Mouse (Mus musculus) G1E-ER4 (cell line): ENCODE data around the gene Gm11939. TPM values are rescaled to one million over a fixed set of nuclear protein-coding genes. Genes with fewer than 3 reads are reported as not detected.
"Not testable (repeated sequence)": the region's sequence is repeated elsewhere in the genome, so short reads cannot be mapped to it uniquely, and the experiment has no call there.

Experiments
- GATA1 ChIP-seq: IDR thresholded peaks from one replicate; pipeline ENCODE4 v1.8.0; 2012; ENCODE audit warnings: low read length, inconsistent platforms
- polyA plus RNA-seq: library from polyadenylated mRNA; stranded (reverse); fragments of >175 nt; gene quantifications from 2 replicates; pipeline ENCODE4 v1.2.3, GENCODE M21; 2012

Gene Gm11939
- not detected in 2 replicates for polyA plus RNA-seq

DNA sequence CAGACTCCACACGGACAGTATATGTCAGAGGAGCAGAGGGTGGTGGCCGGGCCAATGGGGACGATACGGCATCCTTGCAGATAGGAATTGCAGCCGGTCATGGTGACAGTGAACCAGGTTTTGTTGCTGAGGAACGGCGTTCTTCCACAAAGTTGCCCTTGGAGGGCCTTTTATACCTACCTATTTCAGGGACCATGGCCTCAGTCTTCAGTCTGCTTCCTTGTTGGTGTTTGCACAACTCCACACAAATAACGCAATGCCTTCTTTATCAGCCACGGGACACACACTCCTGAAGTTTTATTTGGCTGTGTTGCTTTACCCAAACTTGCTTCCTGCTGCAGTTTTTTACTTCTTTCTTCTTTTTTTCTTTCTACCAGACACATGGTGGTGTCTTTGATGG, at the start of gene Gm11939:
TSS of gene Gm11939 (minus strand) at position 101 of the 400 bp plus-strand sequence.
- TF ChIP-seq GATA1: no peak

DNA sequence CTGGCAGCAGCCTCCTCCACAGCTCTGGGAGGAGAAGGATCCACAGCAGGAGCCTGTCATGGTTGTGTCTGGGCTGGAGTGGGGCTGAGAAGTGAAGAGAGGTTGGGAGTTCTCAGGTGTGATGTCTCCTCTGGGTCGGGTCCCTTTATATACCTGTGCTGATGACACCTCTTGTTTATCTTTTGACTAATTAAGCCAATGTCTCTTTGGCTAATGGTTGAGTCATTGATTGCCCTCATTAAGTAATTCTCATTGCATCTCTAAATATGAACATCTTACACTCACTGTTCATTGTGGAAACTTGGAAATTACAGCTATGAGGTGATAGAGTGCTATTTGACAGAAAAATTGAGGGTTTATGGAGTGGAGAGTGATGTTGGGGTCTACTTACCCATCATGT, 43.9 kb upstream of the Gm11939 start, which contains the start of gene Gm11938:
TSS of gene Gm11938 (minus strand) at position 101 of the 400 bp plus-strand sequence.
- TF ChIP-seq GATA1: not testable (repeated sequence)

DNA sequence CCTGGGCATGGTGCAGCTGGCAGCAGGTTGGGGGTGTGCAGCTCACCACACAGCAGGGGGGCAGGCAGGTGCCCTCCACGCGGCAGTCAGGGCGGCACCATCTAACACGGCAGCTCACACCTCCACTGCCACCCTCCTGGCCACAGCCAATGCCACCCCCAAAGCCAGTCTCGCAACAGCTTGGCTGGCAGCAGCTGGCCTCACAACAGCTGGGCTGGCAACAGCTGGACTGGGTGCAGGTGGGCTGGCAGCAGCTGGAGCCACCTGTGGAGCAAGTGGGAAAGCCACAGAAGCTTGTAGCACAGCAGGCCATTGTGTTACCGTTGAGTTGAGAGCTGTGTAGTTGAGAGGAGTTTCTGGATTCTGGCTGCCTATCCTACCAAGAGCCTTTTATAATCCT, 38.5 kb upstream of the Gm11939 start, which contains the start of gene Krtap9-3:
TSS of gene Krtap9-3 (minus strand) at position 364 of the 400 bp plus-strand sequence.
- TF ChIP-seq GATA1: not testable (repeated sequence)

DNA sequence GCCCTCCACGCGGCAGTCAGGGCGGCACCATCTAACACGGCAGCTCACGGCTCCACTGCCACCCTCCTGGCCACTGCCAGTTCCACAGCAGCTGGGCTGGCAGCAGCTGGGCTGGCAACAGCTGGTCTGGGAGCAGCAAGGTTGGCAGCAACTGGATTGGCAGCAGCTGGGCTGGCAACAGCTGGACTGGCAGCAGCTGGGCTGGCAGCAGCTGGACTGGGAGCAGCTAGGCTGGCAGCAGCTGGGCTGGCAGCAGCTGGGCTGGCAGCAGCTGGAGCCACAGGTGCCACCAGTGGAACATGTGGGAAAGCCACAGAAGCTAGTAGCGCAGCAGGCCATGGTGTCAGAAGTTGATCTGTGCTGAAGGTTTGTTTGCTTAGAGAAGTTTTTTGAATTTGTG, 31.7 kb upstream of the Gm11939 start, which contains the start of gene Krtap1-3:
TSS of gene Krtap1-3 (minus strand) at position 359 of the 400 bp plus-strand sequence.
- TF ChIP-seq GATA1: no peak

DNA sequence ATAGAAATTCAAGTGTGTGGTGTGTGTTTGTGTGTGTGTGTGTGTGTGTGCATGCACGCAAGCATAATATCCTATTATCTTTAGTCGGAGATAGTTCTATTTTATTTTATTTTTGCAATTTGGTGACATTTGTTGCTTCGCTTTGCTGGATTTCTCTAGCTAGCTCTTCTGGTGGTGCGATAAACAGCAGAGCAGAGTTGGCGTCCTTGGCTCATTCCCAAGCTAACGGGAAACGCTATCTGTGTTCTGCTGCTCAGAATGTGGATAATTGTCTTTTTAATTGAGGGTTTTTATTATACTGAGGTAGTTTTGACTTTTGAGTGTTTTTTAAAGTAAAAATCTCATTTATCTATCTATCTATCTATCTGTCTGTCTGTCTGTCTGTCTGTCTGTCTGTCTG, 25.8 kb upstream of the Gm11939 start:
- no peak for TF ChIP-seq GATA1

DNA sequence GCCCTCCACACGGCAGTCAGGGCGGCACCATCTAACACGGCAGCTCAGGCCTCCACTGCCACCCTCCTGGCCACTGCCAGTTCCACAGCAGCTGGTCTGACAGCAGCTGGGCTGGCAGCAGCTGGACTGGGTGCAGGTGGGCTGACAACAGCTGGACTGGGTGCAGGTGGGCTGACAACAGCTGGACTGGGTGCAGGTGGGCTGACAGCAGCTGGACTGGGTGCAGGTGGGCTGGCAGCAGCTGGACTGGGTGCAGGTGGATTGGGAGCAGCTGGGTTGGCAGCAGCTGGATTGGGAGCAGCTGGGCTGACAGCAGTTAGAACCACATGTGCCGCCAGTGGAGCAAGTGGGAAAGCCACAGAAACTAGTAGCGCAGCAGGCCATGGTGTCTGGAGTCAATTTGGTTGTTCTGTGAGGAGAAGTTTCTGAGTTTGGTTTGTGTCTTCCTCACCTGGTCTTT, 24.0 kb upstream of the Gm11939 start, which contains the start of gene Krtap1-4:
TSS of gene Krtap1-4 (minus strand) at position 410 of the 460 bp plus-strand sequence.
- no peak for TF ChIP-seq GATA1

DNA sequence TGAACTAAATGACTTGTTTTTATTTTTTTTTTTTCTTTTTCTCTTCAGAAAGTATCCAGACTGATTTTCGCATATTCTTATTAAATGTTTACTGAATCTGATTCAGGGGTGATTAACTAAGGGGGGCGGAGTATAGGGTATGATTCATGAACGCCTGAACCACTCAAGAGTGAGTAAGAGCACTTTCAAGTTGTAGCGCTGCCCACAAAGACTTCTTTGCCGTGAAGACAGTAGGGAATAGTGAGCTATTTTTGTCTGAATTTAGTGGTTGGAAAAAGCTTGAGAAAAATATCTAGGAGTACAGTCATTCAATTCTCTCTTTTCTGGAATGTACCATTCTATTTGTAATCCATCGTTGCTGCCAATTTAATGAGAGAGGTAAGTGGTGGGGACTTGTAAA, 22.3 kb upstream of the Gm11939 start:
- no peak for TF ChIP-seq GATA1

DNA sequence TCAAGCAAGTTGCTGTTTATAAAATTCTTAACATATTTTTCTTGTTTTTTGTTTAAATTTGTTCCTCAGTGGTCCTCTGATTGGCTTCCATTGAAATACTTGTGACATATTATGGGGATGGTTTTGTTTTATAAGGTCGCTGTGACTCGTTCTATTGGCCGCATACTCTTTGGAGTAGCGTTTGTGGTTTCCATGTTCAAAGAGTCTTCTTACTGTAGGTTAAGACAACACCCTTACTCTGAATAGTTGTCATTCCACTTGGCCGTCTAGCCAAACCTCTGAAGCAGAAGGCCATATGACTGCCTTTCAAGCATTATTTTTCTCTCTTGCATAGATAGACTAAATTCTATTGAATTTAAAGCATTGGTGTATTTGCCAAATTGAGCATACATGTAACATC, 21.8 kb upstream of the Gm11939 start:
- TF ChIP-seq GATA1: no peak

DNA sequence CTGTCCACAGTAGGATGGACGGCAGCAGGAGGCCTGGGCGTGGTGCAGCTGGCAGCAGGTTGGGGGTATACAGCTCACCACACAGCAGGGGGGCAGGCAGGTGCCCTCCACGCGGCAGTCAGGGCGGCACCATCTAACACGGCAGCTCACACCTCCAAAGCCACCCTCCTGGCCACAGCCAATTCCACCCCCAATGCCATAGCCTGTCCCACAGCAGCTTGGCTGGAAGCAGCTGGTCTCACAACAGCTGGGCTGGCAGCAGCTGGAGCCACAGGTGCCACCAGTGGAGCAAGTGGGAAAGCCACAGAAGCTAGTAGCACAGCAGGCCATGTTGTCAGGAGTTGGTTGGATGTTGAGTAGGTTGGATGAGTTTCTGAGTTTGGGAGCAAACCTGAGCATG, 21.4 kb upstream of the Gm11939 start, which contains the start of gene Krtap1-5:
TSS of gene Krtap1-5 (minus strand) at position 381 of the 400 bp plus-strand sequence.
- TF ChIP-seq GATA1: no peak

DNA sequence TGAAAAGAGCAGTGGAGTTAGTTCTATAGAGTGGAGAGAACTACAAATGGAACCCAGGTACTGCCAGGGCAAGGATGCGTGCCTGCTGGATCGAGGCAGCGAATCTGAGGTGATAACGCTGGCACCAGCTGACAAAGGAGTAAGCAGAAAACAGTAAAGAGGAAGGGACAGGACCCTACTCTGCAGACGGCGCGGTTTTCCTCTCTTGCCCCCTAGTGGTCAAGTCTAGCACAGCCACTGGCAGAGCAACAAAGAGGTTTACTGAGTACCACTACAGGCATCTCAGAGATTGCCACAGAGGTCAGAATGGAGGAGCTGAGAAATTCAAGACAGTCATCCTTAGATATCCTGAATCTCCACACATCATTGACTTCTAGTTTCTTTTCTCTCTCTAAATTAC, 14.8 kb upstream of the Gm11939 start:
- no peak for TF ChIP-seq GATA1

DNA sequence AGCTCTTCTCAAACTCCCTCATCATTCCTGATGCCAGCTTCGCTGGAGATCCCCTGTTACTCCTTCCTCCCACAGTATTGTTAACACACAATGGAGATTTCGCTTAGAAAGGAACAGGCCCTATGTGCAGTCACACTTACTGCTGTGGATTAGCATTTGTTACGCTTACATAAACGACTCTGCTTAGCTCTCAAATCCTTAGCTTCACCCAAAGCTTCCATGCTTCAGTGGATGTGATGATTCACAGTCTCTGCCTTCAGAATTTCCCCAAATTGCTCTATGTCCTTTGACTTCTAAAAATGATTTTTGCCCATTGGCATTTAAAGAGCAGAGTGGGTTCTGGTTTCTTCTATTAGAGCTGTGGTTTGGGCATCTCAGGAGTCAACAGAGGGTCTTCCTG, 13.9 kb upstream of the Gm11939 start:
- no peak for TF ChIP-seq GATA1

DNA sequence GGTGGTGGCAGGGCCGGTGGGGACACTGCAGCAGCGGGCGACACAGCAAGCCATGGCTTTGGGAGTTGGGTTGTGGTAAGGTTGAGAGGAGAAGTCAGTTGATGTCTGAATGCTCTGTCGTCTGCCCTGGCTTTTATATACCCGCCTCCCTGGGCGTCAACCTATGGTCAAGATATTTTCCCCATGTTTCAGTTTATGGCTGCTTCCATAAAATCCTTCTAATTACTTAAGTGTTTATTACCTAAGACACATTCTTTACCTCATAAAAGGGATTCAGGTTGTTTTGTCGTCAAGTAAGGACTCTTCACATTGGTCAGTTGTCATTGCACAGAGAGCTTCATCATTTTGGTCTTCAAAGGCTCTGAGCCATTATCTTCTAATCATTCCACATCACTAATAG, 7.3 kb upstream of the Gm11939 start, which contains the start of gene Krtap3-1:
TSS of gene Krtap3-1 (minus strand) at position 101 of the 400 bp plus-strand sequence.
- TF ChIP-seq GATA1: no peak

DNA sequence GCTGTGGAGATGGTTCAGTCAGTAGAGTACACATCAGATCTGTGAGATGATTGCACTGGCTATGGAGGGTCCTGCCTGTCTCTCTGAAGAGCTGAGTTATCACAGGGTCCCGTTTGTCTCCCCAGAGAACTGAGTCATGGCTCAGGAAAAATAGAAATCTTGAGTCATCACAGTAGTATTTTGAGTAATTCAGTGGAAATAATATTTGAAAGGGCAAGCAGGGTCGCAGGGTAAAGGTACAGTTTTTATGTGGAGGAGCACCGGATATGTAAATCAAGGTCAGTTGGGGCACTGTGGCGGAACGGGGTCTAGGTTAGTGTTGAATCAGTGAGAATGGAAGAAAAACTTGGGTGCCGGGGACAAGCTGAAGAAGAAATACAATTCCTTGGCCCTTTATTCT, 3.3 kb upstream of the Gm11939 start:
- no peak for TF ChIP-seq GATA1

DNA sequence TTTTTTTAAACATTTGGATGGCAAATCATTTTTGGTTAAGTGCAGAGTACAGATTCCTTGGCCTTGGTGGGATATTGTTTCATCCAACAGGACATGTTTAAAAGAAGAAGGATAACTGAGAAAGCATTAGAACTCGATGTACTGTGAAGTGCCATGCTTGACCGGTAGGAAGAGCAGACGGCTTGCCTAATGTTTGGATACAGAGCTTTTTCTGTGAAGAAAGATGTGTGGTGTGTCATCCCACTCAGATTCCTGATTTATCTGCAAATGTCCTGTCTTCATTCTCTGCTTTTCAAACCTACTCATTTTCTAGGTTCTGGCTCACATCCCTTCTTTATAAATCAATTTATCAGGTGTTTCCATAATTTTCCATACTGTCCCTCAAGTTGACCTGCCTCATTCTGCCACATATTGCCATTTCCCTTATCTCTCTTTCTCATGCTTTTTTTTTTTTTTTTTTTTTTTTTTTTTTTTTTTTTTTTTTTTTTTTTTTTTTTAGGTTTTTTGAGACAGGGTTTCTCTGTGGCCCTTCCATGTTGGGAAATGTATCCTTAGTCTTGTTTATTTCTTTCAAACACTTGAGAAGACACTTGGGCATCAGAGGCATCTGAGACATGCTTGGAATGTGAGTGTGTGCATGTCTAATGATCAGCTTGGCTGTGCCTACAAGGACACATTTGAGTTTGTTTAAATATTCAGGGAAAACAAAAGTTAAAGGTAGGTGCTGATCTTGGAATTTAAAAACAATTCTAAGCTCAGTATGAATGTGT, 1.1 kb downstream of the Gm11939 start:
- no peak for TF ChIP-seq GATA1

DNA sequence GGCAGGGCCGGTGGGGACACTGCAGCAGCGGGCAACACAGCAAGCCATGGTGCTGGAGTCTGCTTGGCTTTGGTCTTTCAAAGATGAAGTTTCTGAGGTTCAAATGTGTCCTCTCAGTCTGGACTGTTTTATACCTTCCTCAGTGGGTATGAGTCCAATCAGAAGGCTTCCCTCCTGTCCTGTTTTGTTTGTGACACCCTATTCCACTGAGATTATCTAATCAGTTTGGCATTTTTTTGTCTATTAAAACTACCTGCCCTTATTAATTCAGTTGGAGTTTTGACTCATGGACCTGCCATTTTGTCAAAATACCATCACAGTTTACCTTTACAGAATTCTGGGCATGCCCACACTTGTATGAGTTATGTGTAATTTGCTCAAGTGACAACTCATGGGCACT, 2.5 kb downstream of the Gm11939 start, which contains the start of gene Krtap3-2:
TSS of gene Krtap3-2 (minus strand) at position 101 of the 400 bp plus-strand sequence.
- no peak for TF ChIP-seq GATA1

DNA sequence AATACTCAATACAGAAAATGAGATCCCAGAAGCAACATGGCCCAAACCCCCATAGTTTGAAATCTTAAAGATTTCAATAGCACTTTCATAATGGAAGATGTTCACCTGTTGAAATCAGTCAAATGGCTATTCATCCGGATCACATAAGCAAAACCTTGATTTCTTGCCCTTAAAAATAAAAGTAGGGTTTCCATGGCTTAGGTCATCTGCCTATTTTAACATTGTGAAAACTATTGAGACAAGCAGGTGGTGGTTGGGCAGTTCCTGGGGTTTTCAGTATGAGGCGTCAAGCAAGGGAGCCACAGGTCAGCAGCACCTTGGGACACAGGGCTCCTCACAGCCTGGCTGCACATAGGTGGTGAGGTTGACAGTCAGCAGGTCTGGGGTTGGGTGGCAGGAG, 3.1 kb downstream of the Gm11939 start:
- no peak for TF ChIP-seq GATA1

DNA sequence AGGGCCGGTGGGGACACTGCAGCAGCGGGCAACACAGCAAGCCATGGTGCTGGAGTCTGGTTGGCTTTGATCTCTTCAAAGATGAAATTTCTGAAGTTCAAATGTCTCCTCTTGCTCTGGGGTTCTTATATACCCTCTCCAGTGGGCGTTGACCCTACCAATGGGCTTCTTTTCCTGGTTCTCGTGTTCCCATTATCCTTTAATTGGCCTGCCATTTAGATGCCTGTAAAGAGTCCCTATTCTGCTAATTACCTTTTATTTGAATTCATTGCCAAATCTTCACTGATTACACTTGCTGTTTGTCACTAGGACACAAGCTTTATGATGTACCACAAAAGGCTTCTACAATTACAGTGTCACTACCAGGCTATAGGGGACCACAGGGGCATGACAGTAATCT, 8.5 kb downstream of the Gm11939 start, which contains the start of gene Krtap3-3:
TSS of gene Krtap3-3 (minus strand) at position 101 of the 400 bp plus-strand sequence.
- no peak for TF ChIP-seq GATA1
